Mouse (Mus musculus): Measurements from ENCODE around the gene Ndufb2. TPM values are rescaled to one million over a fixed set of nuclear protein-coding genes. Genes with fewer than 3 reads are reported as not detected.

Gene Ndufb2
- polyA plus RNA-seq, 1 experiment from 2014 or later, result 575 TPM

DNA sequence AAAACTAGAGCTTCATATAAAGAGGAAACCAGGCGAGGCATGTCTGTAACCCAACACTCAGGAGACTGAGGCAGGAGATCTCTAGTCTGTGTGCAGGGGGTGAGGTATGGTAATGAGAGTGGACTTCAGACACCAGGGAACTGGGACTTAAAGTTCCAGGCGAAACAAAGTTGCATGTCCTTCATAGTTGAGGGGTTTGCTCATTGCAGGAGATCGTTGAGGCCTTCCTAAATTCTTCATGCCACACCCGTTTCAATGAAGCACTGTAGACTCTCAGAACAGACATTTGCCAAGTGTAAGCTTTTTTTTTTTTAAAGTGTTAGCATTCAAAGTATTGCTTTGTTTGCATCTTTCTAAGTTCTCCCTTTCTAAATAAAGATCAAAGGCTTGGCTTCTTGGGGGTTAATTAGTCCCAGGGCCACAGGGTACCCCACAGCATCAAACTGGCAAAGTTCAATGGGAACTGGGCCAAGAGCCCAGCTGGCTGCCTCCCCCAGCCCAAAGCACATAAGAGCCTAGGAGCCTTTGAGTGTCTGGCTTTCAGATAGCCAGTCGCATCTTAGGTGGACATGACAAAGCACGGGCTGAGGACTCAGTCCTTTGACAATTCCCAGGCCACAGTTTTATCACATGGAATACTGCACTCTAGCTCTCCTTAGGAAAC lies 33.0 kb upstream of the Ndufb2 start:
- WGBS, result 58% methylated on average over 6 of the region's 6 CpGs
- ATAC-seq (replicated peaks; ENCODE audit: low FRiP score, low read depth), result no peak
- Histone ChIP-seq H3K27ac (no peak overlapping the region; the same call in 1 of the 2 replicates), H3K9me3 (replicated peaks; ENCODE audit: low read length) (no peaks in the 10 kb centered on the region), H3K9ac (ENCODE audit: low read depth, low read length) (no peak overlapping the region), H3K4me2 (ENCODE audit: low read length) (no peak overlapping the region), H3K4me3 (replicated peaks; ENCODE audit: low read depth, low read length) (no peak overlapping the region), H3K27me3 (ENCODE audit: insufficient read depth, low read length) (no peaks in the 10 kb centered on the region), H3K36me3 (ENCODE audit: insufficient read depth, low read length) (no peaks in the 10 kb centered on the region), H3K4me1 (replicated peaks; ENCODE audit: insufficient read depth, low read length) (peaks cover 13% of the 10 kb centered on the region)
- TF ChIP-seq CTCF (IDR thresholded peaks at IDR 0.05; ENCODE audit: low read depth), result no peak
- DNase-seq (ENCODE audit: low spot score), result no peak

GRCm38 (mm10) chr6:39562166-39563015 lies 30.0 kb upstream of the Ndufb2 start:
- Histone ChIP-seq H3K9ac (ENCODE audit: low read depth, low read length) (no peak overlapping the region), H3K4me3 (replicated peaks; ENCODE audit: low read depth, low read length) (no peak overlapping the region), H3K27me3 (ENCODE audit: insufficient read depth, low read length) (no peaks in the 10 kb centered on the region), H3K4me2 (ENCODE audit: low read length) (peak overlapping the region; percentile 34), H3K27ac (no peak overlapping the region), H3K4me1 (replicated peaks; ENCODE audit: insufficient read depth, low read length) (peaks cover 4% of the 10 kb centered on the region; the same call in 1 of the 2 replicates), H3K9me3 (replicated peaks; ENCODE audit: low read length) (no peaks in the 10 kb centered on the region), H3K36me3 (ENCODE audit: insufficient read depth, low read length) (no peaks in the 10 kb centered on the region)
- WGBS, result 21% methylated on average over 23 of the region's 23 CpGs
- peak; percentile 96 for TF ChIP-seq CTCF (IDR thresholded peaks at IDR 0.05; ENCODE audit: low read depth)
- DNase-seq (ENCODE audit: low spot score), result peak; percentile 96
- ATAC-seq (replicated peaks; ENCODE audit: low FRiP score, low read depth), result 0 out of 2 replicates have a peak, but pooled peaks have one; percentile 43

DNA sequence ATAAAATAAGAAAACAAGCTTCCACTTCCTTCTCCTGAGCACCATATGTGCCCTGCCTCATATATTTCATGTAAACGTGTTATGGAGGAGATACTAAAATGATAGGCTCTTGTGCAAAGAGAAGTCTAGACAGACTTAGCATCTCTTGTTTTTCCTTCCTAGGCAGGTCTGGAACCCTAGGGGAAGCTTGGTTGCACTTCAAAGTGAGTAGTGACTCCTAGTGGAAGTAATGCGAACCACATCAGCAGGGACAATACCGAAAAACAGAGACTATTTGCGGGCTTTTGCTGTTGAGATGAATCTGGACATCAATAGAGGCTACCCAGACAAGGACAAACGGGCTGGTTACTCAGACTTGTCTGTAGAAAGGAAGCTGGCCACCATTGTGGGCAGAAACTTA lies 24.8 kb upstream of the Ndufb2 start:
- DNase-seq (ENCODE audit: low spot score) (peak; percentile 83), ATAC-seq (replicated peaks; ENCODE audit: low FRiP score, low read depth) (no peak)
- peak; percentile 93 for TF ChIP-seq CTCF (IDR thresholded peaks at IDR 0.05; ENCODE audit: low read depth)
- Histone ChIP-seq H3K4me1 (replicated peaks; ENCODE audit: insufficient read depth, low read length) (no peaks in the 10 kb centered on the region), H3K9ac (ENCODE audit: low read depth, low read length) (no peak overlapping the region), H3K27me3 (ENCODE audit: insufficient read depth, low read length) (no peaks in the 10 kb centered on the region), H3K9me3 (replicated peaks; ENCODE audit: low read length) (no peaks in the 10 kb centered on the region), H3K4me3 (replicated peaks; ENCODE audit: low read depth, low read length) (no peak overlapping the region), H3K4me2 (ENCODE audit: low read length) (no peak overlapping the region), H3K27ac (no peak overlapping the region), H3K36me3 (ENCODE audit: insufficient read depth, low read length) (no peaks in the 10 kb centered on the region)
- 16% methylated on average over 5 of the region's 5 CpGs for WGBS

DNA sequence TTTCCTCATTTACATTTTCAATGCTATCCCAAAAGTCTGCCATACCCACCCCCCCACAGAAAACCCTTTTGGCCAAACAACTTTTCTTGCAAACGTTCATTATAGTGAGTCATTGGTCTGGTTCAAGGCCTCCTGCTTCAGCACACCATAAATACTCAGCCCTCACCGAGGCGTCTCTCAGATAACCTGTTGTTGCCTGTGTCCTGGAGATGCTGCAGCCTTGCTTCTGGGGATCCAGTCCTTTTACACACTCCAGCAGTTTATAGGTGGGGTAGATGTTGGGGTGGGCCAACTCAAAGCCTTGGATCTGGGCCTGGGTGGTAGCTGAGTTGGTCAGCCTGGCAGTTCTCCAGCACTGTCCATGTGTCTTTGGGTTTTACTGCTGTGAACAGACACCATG lies 21.9 kb upstream of the Ndufb2 start:
- no peaks in the 10 kb centered on the region for H3K36me3 ChIP-seq (ENCODE audit: insufficient read depth, low read length)
- no peaks in the 10 kb centered on the region for H3K27me3 ChIP-seq (ENCODE audit: insufficient read depth, low read length)
- peaks cover 7% of the 10 kb centered on the region; the same call in 1 of the 2 replicates for H3K4me1 ChIP-seq (replicated peaks; ENCODE audit: insufficient read depth, low read length)
- H3K9me3 ChIP-seq (replicated peaks; ENCODE audit: low read length), result no peaks in the 10 kb centered on the region
- H3K4me2 ChIP-seq (ENCODE audit: low read length), result no peak overlapping the region
- TF ChIP-seq CTCF (IDR thresholded peaks at IDR 0.05; ENCODE audit: low read depth), result no peak
- no peak overlapping the region for H3K4me3 ChIP-seq (replicated peaks; ENCODE audit: low read depth, low read length)
- WGBS, result 48% methylated on average over 3 of the region's 3 CpGs
- H3K27ac ChIP-seq, result no peak overlapping the region
- ATAC-seq (replicated peaks; ENCODE audit: low FRiP score, low read depth), result no peak
- no peak overlapping the region for H3K9ac ChIP-seq (ENCODE audit: low read depth, low read length)
- DNase-seq (ENCODE audit: low spot score), result no peak

- peaks cover 7% of the 10 kb centered on the region; the same call in 1 of the 2 replicates for H3K4me1 ChIP-seq (replicated peaks; ENCODE audit: insufficient read depth, low read length)
- 0 out of 2 replicates have a peak, but pooled peaks cover 10% of the 10 kb centered on the region for H3K36me3 ChIP-seq (ENCODE audit: insufficient read depth, low read length)
- H3K27me3 ChIP-seq (ENCODE audit: insufficient read depth, low read length), result no peaks in the 10 kb centered on the region
- H3K9ac ChIP-seq (ENCODE audit: low read depth, low read length), result peak within 1 kb of the TSS; percentile 79
- H3K9me3 ChIP-seq (replicated peaks; ENCODE audit: low read length), result no peaks in the 10 kb centered on the region
- peak; percentile 94 for DNase-seq (ENCODE audit: low spot score)
- H3K27ac ChIP-seq, result peak within 1 kb of the TSS; percentile 94
- ATAC-seq (replicated peaks; ENCODE audit: low FRiP score, low read depth), result peak; percentile 90
- peak; percentile 60 for TF ChIP-seq CTCF (IDR thresholded peaks at IDR 0.05; ENCODE audit: low read depth)
- H3K4me2 ChIP-seq (ENCODE audit: low read length), result peak within 1 kb of the TSS; percentile 84
- WGBS, result under 1% methylated on average over 49 of the region's 49 CpGs
- peak within 1 kb of the TSS; percentile 78 for H3K4me3 ChIP-seq (replicated peaks; ENCODE audit: low read depth, low read length)
Observed at GRCm38 (mm10) chr6:39573791-39574554, 18.4 kb upstream of the Ndufb2 start, which contains the start of gene Adck2. Gene Adck2 (plus strand): TSS chr6:39573873.

DNA sequence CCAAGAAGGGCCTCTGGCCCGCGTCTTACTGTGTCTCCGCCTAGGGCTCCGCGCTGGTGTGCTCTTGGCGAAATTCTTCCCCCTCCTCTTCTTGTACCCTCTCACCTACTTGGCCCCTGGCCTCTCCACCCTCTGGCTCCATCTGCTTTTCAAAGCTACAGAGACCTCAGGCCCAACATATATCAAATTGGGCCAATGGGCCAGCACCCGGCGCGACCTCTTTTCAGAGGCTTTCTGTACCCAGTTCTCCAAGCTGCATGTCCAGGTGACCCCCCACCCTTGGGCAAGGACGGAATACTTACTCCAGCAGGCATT lies 17.9 kb upstream of the Ndufb2 start:
- Histone ChIP-seq H3K27ac (peak overlapping the region; percentile 94), H3K4me3 (replicated peaks; ENCODE audit: low read depth, low read length) (peak overlapping the region; percentile 78), H3K36me3 (ENCODE audit: insufficient read depth, low read length) (0 out of 2 replicates have a peak, but pooled peaks cover 10% of the 10 kb centered on the region), H3K9ac (ENCODE audit: low read depth, low read length) (peak overlapping the region; percentile 79), H3K9me3 (replicated peaks; ENCODE audit: low read length) (no peaks in the 10 kb centered on the region), H3K4me1 (replicated peaks; ENCODE audit: insufficient read depth, low read length) (peaks cover 7% of the 10 kb centered on the region; the same call in 1 of the 2 replicates), H3K27me3 (ENCODE audit: insufficient read depth, low read length) (no peaks in the 10 kb centered on the region), H3K4me2 (ENCODE audit: low read length) (peak overlapping the region; percentile 84)
- TF ChIP-seq CTCF (IDR thresholded peaks at IDR 0.05; ENCODE audit: low read depth), result no peak
- 30% methylated on average over 10 of the region's 10 CpGs for WGBS
- peak; percentile 37; the same call in 1 of the 2 replicates for ATAC-seq (replicated peaks; ENCODE audit: low FRiP score, low read depth)
- no peak for DNase-seq (ENCODE audit: low spot score)

Data from kidney, postnatal 0 days (tissue).